In the genomic region with DNA sequence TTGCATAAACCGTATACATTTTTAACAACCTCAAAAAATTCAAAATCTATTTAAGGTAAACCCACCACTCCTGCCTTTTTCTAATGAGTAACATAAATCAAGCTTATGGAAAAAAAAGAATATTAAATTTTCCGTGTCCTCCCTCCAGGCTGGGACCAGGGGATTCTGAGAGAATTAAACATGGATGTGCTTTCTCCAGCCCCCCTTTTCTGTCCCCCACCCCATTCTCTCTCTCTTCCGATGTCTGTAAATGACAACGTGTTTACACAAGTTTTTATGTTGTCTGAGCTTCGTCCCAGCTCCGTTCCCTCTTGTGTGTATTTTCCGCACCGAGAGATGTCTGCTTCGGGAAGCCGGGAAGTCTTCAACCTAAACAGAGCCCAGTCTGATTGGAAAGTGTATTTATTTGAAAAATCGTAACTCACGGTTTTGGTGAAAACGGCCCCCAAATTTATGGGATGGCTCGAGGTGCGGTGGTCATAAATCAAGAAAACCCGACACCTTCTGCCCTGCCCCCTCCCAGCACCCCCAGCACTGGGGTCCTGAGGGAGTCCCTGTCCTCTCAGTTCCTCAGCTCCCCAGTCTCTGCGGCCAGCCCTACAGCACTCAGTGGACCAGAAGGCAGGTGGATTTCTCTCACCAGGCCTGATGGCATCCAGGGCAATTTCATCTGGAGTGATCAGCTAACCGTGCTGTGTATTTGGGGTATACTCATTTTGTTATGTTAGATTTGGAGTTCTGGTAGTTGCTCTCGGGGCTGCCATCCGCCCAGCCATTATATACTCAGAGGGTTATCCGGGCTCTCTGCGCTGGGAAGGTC, we compare ENCODE assay signal across 26 mouse cellular contexts. TPM values are rescaled to one million over a fixed set of nuclear protein-coding genes. Genes with fewer than 3 reads are reported as not detected.
DNase-seq lines count a peak whose midpoint lies in the region; ATAC-seq and TF ChIP-seq lines count a peak whose summit lies in the region.
"Had no signal": no experiment of that assay in that cellular context is flagged by ENCODE, and none has a peak within 500 bp of the region (broad histone marks: within the 10 kb centered on the region; RNA-seq: fewer than 3 reads in every experiment).

No protein-coding gene starts in this region.

- H3K9ac ChIP-seq in hindbrain, embryonic 12.5 days: no peak overlapping the region
- no peak overlapping the region for H3K9ac ChIP-seq in midbrain, embryonic 14.5 days (replicated peaks; ENCODE audit: low read length)
- no peak overlapping the region for H3K9ac ChIP-seq in midbrain, postnatal 0 days (replicated peaks; ENCODE audit: low read length, poor library complexity, severe bottlenecking)
- H3K9ac ChIP-seq: forebrain, embryonic 15.5 days; hindbrain, embryonic 14.5 days; liver, postnatal 0 days; neural tube, embryonic 13.5 days; stomach, embryonic 15.5 days had no signal

- no peak overlapping the region for H3K27ac ChIP-seq in hindbrain, embryonic 10.5 days
- no peak overlapping the region for H3K27ac ChIP-seq in hindbrain, embryonic 12.5 days
- no peak overlapping the region for H3K27ac ChIP-seq in midbrain, embryonic 14.5 days (replicated peaks; ENCODE audit: low read depth, low read length)
- H3K27ac ChIP-seq in midbrain, postnatal 0 days (ENCODE audit: low read depth, low read length): no peak overlapping the region
- H3K27ac ChIP-seq: forebrain, embryonic 15.5 days; hindbrain, embryonic 14.5 days; kidney, postnatal 0 days; macrophage; neural tube, embryonic 13.5 days; stomach, embryonic 15.5 days had no signal

- no peak overlapping the region for H3K4me2 ChIP-seq in hindbrain, embryonic 12.5 days (replicated peaks)
- H3K4me2 ChIP-seq in midbrain, embryonic 14.5 days (ENCODE audit: low read length): no peak overlapping the region
- no peak overlapping the region for H3K4me2 ChIP-seq in midbrain, postnatal 0 days (ENCODE audit: low read depth, low read length, poor library complexity, severe bottlenecking)
- H3K4me2 ChIP-seq: forebrain, embryonic 15.5 days; hindbrain, embryonic 14.5 days had no signal

- peaks cover 100% of the 10 kb centered on the region for H3K27me3 ChIP-seq in hindbrain, embryonic 10.5 days (ENCODE audit: insufficient read depth, poor library complexity, severe bottlenecking)
- peaks cover 97% of the 10 kb centered on the region for H3K27me3 ChIP-seq in hindbrain, embryonic 12.5 days
- peaks cover 85% of the 10 kb centered on the region for H3K27me3 ChIP-seq in midbrain, embryonic 14.5 days (ENCODE audit: control insufficient read depth, insufficient read depth, low read length)
- peaks cover 50% of the 10 kb centered on the region for H3K27me3 ChIP-seq in midbrain, postnatal 0 days (ENCODE audit: insufficient read depth, low read length)

- no peak for ATAC-seq in hindbrain, embryonic 12.5 days (ENCODE audit: low FRiP score)
- ATAC-seq in midbrain, embryonic 14.5 days (ENCODE audit: low FRiP score, low TSS enrichment): no peak
- ATAC-seq in midbrain, postnatal 0 days (ENCODE audit: low FRiP score): no peak
- ATAC-seq: forebrain, embryonic 15.5 days; liver, postnatal 0 days; lung, postnatal 0 days had no signal

- no peaks in the 10 kb centered on the region for H3K36me3 ChIP-seq in hindbrain, embryonic 10.5 days
- H3K36me3 ChIP-seq in hindbrain, embryonic 12.5 days: no peaks in the 10 kb centered on the region
- no peaks in the 10 kb centered on the region for H3K36me3 ChIP-seq in midbrain, embryonic 14.5 days (ENCODE audit: control insufficient read depth, insufficient read depth, low read length)
- H3K36me3 ChIP-seq in midbrain, postnatal 0 days (ENCODE audit: insufficient read depth, low read length): no peaks in the 10 kb centered on the region
- H3K36me3 ChIP-seq: forebrain, embryonic 15.5 days; neural tube, embryonic 13.5 days; stomach, embryonic 15.5 days had no signal

- no peak overlapping the region for H3K4me3 ChIP-seq in hindbrain, embryonic 10.5 days
- H3K4me3 ChIP-seq in hindbrain, embryonic 12.5 days: no peak overlapping the region
- no peak overlapping the region for H3K4me3 ChIP-seq in midbrain, embryonic 14.5 days (replicated peaks; ENCODE audit: low read depth, low read length)
- no peak overlapping the region for H3K4me3 ChIP-seq in midbrain, postnatal 0 days (ENCODE audit: low read depth, low read length)
- H3K4me3 ChIP-seq: forebrain, embryonic 15.5 days had no signal

- TF ChIP-seq CTCF in midbrain, postnatal 0 days (IDR thresholded peaks at IDR 0.05): no peak

- no peaks in the 10 kb centered on the region for H3K9me3 ChIP-seq in hindbrain, embryonic 10.5 days
- H3K9me3 ChIP-seq in hindbrain, embryonic 12.5 days (replicated peaks): no peaks in the 10 kb centered on the region
- no peaks in the 10 kb centered on the region for H3K9me3 ChIP-seq in midbrain, embryonic 14.5 days (ENCODE audit: control insufficient read depth, low read length)
- no peaks in the 10 kb centered on the region for H3K9me3 ChIP-seq in midbrain, postnatal 0 days (ENCODE audit: low read length)
- H3K9me3 ChIP-seq: forebrain, embryonic 15.5 days; neural tube, embryonic 13.5 days; stomach, embryonic 15.5 days had no signal

- peak; percentile 51 for DNase-seq in embryo, embryonic 9.5 days (ENCODE audit: extremely low spot score)
- DNase-seq in embryo, embryonic 10 days (ENCODE audit: low spot score): no peak
- peak; percentile 42 for DNase-seq in hindbrain, embryonic 10.5 days (ENCODE audit: low spot score)
- peak; percentile 29 for DNase-seq in midbrain, embryonic 14.5 days
- no peak for DNase-seq in midbrain, postnatal 0 days (ENCODE audit: low spot score)
- DNase-seq in Muller cell, postnatal 12 days (ENCODE audit: inconsistent ontology term): no peak
- DNase-seq: adrenal gland, postnatal 10 days; cerebellum, adult 2 months; cerebellum, postnatal 36 days; kidney, adult 18-20 months; left cerebral cortex, postnatal 4 days; liver, postnatal 0 days; thymus, postnatal 25 days had no signal

- 5% methylated on average over 22 of the region's 22 CpGs for WGBS in hindbrain, embryonic 10.5 days
- WGBS in hindbrain, embryonic 12.5 days: 6% methylated on average over 22 of the region's 22 CpGs
- WGBS in midbrain, embryonic 14.5 days: 4% methylated on average over 22 of the region's 22 CpGs
- WGBS in midbrain, postnatal 0 days: 8% methylated on average over 22 of the region's 22 CpGs

- H3K4me1 ChIP-seq in hindbrain, embryonic 10.5 days (replicated peaks): peaks cover 9% of the 10 kb centered on the region; the same call in 1 of the 2 replicates
- peaks cover 8% of the 10 kb centered on the region; the same call in 1 of the 2 replicates for H3K4me1 ChIP-seq in hindbrain, embryonic 12.5 days
- 0 out of 2 replicates have a peak, but pooled peaks cover 4% of the 10 kb centered on the region for H3K4me1 ChIP-seq in midbrain, embryonic 14.5 days (ENCODE audit: control insufficient read depth, insufficient read depth, low read length)
- peaks cover 3% of the 10 kb centered on the region; the same call in 1 of the 2 replicates for H3K4me1 ChIP-seq in midbrain, postnatal 0 days (ENCODE audit: insufficient read depth, low read length)

RNA-seq across cellular contexts. Expression of gene Hand1, which starts 5.5 kb away (rescaled TPM):
- polyA plus RNA-seq in hindbrain, embryonic 10.5 days (2016; fragmentation: Nextera tagmentation; extraction: Ambion mirVana): 0.17 and 0.50 TPM in 2 replicates
- polyA plus RNA-seq in hindbrain, embryonic 12.5 days (2016; fragmentation: Nextera tagmentation; extraction: Ambion mirVana): 0.25 and 0.32 TPM in 2 replicates
- polyA plus RNA-seq in midbrain, embryonic 14.5 days (2014; fragmentation: Nextera tagmentation; extraction: Ambion mirVana): not detected in 2 replicates
- total RNA-seq in midbrain, postnatal 0 days (2014; rRNA removed): not detected in 2 replicates
- polyA plus RNA-seq in midbrain, postnatal 0 days (2015; fragmentation: Nextera tagmentation; extraction: Ambion mirVana): not detected in 2 replicates
- total RNA-seq: gastrocnemius, adult 8-10 months; layer of hippocampus, adult 18-20 months; layer of hippocampus, postnatal 14 days; left cerebral cortex, adult 8-10 months; left cerebral cortex, postnatal 4 days had no signal
- polyA plus RNA-seq: cerebellum, adult 2 months; forebrain, embryonic 15.5 days; gonadal fat pad, adult 2 months; hindbrain, embryonic 14.5 days; lung, postnatal 0 days; macrophage had no signal

RNA-seq across cellular contexts. Expression of gene Sap30l, which starts 36.6 kb away (rescaled TPM):
- polyA plus RNA-seq in hindbrain, embryonic 10.5 days (2016; fragmentation: Nextera tagmentation; extraction: Ambion mirVana): 8.8 and 12.7 TPM in 2 replicates
- polyA plus RNA-seq in hindbrain, embryonic 12.5 days (2016; fragmentation: Nextera tagmentation; extraction: Ambion mirVana): 18.6 and 20.8 TPM in 2 replicates
- 12.0 and 13.1 TPM in 2 replicates for polyA plus RNA-seq in midbrain, embryonic 14.5 days (2014; fragmentation: Nextera tagmentation; extraction: Ambion mirVana)
- total RNA-seq in midbrain, postnatal 0 days (2014; rRNA removed): 35.1 and 40.1 TPM in 2 replicates
- 9.4 and 11.6 TPM in 2 replicates for polyA plus RNA-seq in midbrain, postnatal 0 days (2015; fragmentation: Nextera tagmentation; extraction: Ambion mirVana)

Comparison
In these comparisons a context has a peak if more than half of its experiments do, and no peak if none do; other contexts are left out.
1. DNase-seq: peak in embryo, embryonic 9.5 days (single experiment), hindbrain, embryonic 10.5 days (single experiment) and midbrain, embryonic 14.5 days (single experiment); none in embryo, embryonic 10 days (single experiment), midbrain, postnatal 0 days (single experiment) and Muller cell, postnatal 12 days (single experiment).